Mouse (Mus musculus) hindbrain, postnatal 0 days (tissue): ENCODE measurements around the gene Spon1. TPM values are rescaled to one million over a fixed set of nuclear protein-coding genes. Genes with fewer than 3 reads are reported as not detected.

Experiments used
- ATAC-seq: fragments of 200-750 bp; cut with Nextera tagmentation; 2 replicates; pipeline ENCODE4 v1.8.0; 2017; ENCODE audit warnings: mild to moderate bottlenecking, moderate TSS enrichment, moderate library complexity
- DNase-seq: peaks from one replicate; pipeline ENCODE4 v3.0.0-alpha.2; 2015; ENCODE audit warnings: low spot score
- H3K27ac ChIP-seq: fragments of 300-500 bp; sonication (generic); 2 replicates; pipeline ENCODE4 v1.5.1; 2014; ENCODE audit warnings: mild to moderate bottlenecking
- H3K27me3 ChIP-seq: fragments of 300-500 bp; sonication (generic); 2 replicates; pipeline ENCODE4 v1.6.1; 2014; ENCODE audit warnings: low read length, mixed read lengths; ENCODE audit not compliant: insufficient read depth
- H3K36me3 ChIP-seq: fragments of 300-500 bp; sonication (generic); 2 replicates; pipeline ENCODE4 v1.6.1; 2014; ENCODE audit warnings: low read length, mixed read lengths; ENCODE audit not compliant: insufficient read depth
- H3K4me1 ChIP-seq: fragments of 300-500 bp; sonication (generic); 2 replicates; pipeline ENCODE4 v1.6.1; 2014; ENCODE audit warnings: antibody characterized with exemption, low read length, mixed read lengths; ENCODE audit not compliant: insufficient read depth
- H3K4me2 ChIP-seq: fragments of 300-500 bp; sonication (generic); 2 replicates; pipeline ENCODE4 v1.6.1; 2014; ENCODE audit warnings: low read depth, mild to moderate bottlenecking, low read length, moderate library complexity, mixed read lengths
- H3K4me3 ChIP-seq: fragments of 300-500 bp; sonication (generic); 2 replicates; pipeline ENCODE4 v1.5.1; 2014; ENCODE audit warnings: low read length
- H3K9ac ChIP-seq: fragments of 300-500 bp; sonication (generic); replicated peaks from 2 replicates; pipeline ENCODE4 v1.6.1; 2014; ENCODE audit warnings: mild to moderate bottlenecking, low read length, moderate library complexity, mixed read lengths
- H3K9me3 ChIP-seq: fragments of 300-500 bp; sonication (generic); 2 replicates; pipeline ENCODE4 v1.6.1; 2016; ENCODE audit warnings: low read length, mixed read lengths
- CTCF ChIP-seq: IDR thresholded peaks from 2 replicates; pipeline ENCODE4 v1.5.1; 2016; ENCODE audit warnings: antibody characterized with exemption, control low read depth, low read depth
- WGBS: fragments of 180-500 bp; shearing (Covaris S2); extraction: QIAGEN DNeasy Blood & Tissue Kit; methylation state at CpG from one replicate; pipeline ENCODE4 v1.1.7; 2014; 5-methylcytosine and 5-hydroxymethylcytosine counted together
- polyA plus RNA-seq: library from polyadenylated mRNA; unstranded; fragments of >200 nt; fragmentation: Nextera tagmentation; extraction: Ambion mirVana; gene quantifications from 2 replicates; pipeline ENCODE4 v1.2.1, GENCODE M21; 2015
- total RNA-seq: library from RNA; depleted of rRNA; stranded (reverse); fragments of >200 nt; gene quantifications from 2 replicates; pipeline ENCODE4 v1.2.3, GENCODE M21; 2014

The Spon1 gene
- total and polyA plus RNA-seq, 2 experiments from 2014 or later, result 43.8 to 50.3 TPM

DNA sequence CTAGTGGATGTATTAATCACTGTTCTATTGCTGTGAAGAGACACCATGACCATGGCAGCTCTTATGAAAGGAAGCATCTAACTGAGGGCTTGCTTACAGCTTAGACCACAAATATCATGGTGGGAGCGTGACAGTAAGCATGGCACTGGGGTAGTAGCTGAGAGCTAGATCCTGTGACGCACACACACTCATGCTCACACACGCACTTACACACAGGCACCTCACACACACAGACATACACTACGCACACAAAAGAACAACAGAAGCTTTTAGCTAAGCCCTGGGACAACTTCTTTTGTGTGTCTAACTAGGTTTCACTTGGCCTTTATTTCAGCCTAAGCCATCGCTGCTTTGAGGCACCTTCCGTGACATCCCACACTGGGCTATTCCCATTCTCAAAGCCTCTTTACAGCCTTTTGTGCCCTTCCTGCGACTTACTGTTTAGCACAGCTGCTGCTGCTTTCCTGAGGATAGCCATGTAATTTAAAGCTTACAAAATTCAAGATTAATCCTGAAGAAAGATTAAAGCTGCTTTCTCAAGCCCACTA, 138.6 kb downstream of the Spon1 start:
- no peak for DNase-seq
- Histone ChIP-seq H3K9me3 (no peaks in the 10 kb centered on the region), H3K27me3 (no peaks in the 10 kb centered on the region), H3K4me3 (no peak overlapping the region), H3K36me3 (no peaks in the 10 kb centered on the region), H3K4me2 (no peak overlapping the region), H3K27ac (no peak overlapping the region), H3K4me1 (peaks cover 9% of the 10 kb centered on the region), H3K9ac (no peak overlapping the region)
- TF ChIP-seq CTCF, result no peak
- no peak for ATAC-seq
- WGBS, result 66% methylated on average over 7 of the region's 7 CpGs

GRCm38 (mm10) chr7:113909161-113909825, 143.5 kb downstream of the Spon1 start:
- Histone ChIP-seq H3K4me1 (peaks cover 4% of the 10 kb centered on the region; the same call in 1 of the 2 replicates), H3K4me3 (no peak overlapping the region), H3K4me2 (no peak overlapping the region), H3K27ac (no peak overlapping the region; the same call in 1 of the 2 replicates), H3K9me3 (no peaks in the 10 kb centered on the region), H3K27me3 (no peaks in the 10 kb centered on the region), H3K9ac (no peak overlapping the region), H3K36me3 (no peaks in the 10 kb centered on the region)
- DNase-seq (peak; percentile 31), ATAC-seq (0 out of 2 replicates have a peak, but pooled peaks have one; percentile 29)
- WGBS, result 23% methylated on average over 12 of the region's 12 CpGs
- TF ChIP-seq CTCF, result no peak

- no peaks in the 10 kb centered on the region for H3K27me3 ChIP-seq
- no peaks in the 10 kb centered on the region for H3K9me3 ChIP-seq
- no peaks in the 10 kb centered on the region for H3K36me3 ChIP-seq
- no peak for ATAC-seq
- no peak overlapping the region for H3K27ac ChIP-seq
- H3K4me2 ChIP-seq, result no peak overlapping the region
- no peak overlapping the region for H3K9ac ChIP-seq
- peaks cover 4% of the 10 kb centered on the region; the same call in 1 of the 2 replicates for H3K4me1 ChIP-seq
- DNase-seq, result no peak
- no peak overlapping the region for H3K4me3 ChIP-seq
- TF ChIP-seq CTCF, result no peak
- WGBS, result 88% methylated on average over 7 of the region's 7 CpGs
Measured at GRCm38 (mm10) chr7:113910856-113911255, 145.1 kb downstream of the Spon1 start.

GRCm38 (mm10) chr7:113915936-113916335, 150.1 kb downstream of the Spon1 start:
- Histone ChIP-seq H3K27me3 (no peaks in the 10 kb centered on the region), H3K27ac (no peak overlapping the region), H3K9ac (no peak overlapping the region), H3K36me3 (no peaks in the 10 kb centered on the region), H3K4me1 (0 out of 2 replicates have a peak, but pooled peaks cover 3% of the 10 kb centered on the region), H3K4me2 (no peak overlapping the region), H3K9me3 (0 out of 2 replicates have a peak, but pooled peaks cover 5% of the 10 kb centered on the region), H3K4me3 (no peak overlapping the region)
- ATAC-seq, result no peak
- WGBS, result 71% methylated on average over 4 of the region's 4 CpGs
- no peak for TF ChIP-seq CTCF
- no peak for DNase-seq

DNA sequence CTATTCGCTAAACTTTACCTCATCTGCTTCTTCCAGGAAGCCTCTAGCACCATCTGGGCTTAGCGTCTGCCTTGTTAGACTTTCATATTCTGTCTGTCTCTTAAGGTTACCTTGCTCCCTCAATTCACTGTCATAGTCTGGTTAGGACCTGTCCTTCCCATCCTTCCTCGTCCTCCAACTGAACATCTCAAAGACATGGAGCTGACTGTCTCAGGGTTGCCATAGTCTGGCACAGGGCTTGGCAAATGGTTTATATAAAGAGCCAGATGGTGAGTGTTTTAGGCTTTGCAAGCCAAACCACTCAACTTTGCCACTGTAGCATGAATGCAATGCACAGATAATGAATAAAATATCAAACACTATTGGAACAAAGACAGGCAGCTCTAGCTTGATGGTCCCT, 153.1 kb downstream of the Spon1 start:
- no peaks in the 10 kb centered on the region for H3K36me3 ChIP-seq
- no peak overlapping the region for H3K9ac ChIP-seq
- H3K27ac ChIP-seq, result peak overlapping the region; percentile 32; the same call in 1 of the 2 replicates
- no peak for ATAC-seq
- TF ChIP-seq CTCF, result no peak
- H3K9me3 ChIP-seq, result 0 out of 2 replicates have a peak, but pooled peaks cover 5% of the 10 kb centered on the region
- H3K27me3 ChIP-seq, result no peaks in the 10 kb centered on the region
- no peak for DNase-seq
- H3K4me3 ChIP-seq, result no peak overlapping the region
- no peak overlapping the region for H3K4me2 ChIP-seq
- WGBS, result 75% methylated on average over 3 of the region's 3 CpGs
- 0 out of 2 replicates have a peak, but pooled peaks cover 3% of the 10 kb centered on the region for H3K4me1 ChIP-seq

GRCm38 (mm10) chr7:113919505-113919904, 153.7 kb downstream of the Spon1 start:
- no peaks in the 10 kb centered on the region for H3K27me3 ChIP-seq
- ATAC-seq (no peak), DNase-seq (peak; percentile 12)
- 66% methylated on average over 4 of the region's 4 CpGs for WGBS
- H3K4me1 ChIP-seq, result 0 out of 2 replicates have a peak, but pooled peaks cover 3% of the 10 kb centered on the region
- no peak for TF ChIP-seq CTCF
- H3K4me2 ChIP-seq, result no peak overlapping the region
- no peak overlapping the region for H3K4me3 ChIP-seq
- H3K27ac ChIP-seq, result 0 out of 2 replicates have a peak overlapping the region, but pooled peaks have one; percentile 32
- H3K36me3 ChIP-seq, result no peaks in the 10 kb centered on the region
- H3K9me3 ChIP-seq, result 0 out of 2 replicates have a peak, but pooled peaks cover 5% of the 10 kb centered on the region
- no peak overlapping the region for H3K9ac ChIP-seq

DNA sequence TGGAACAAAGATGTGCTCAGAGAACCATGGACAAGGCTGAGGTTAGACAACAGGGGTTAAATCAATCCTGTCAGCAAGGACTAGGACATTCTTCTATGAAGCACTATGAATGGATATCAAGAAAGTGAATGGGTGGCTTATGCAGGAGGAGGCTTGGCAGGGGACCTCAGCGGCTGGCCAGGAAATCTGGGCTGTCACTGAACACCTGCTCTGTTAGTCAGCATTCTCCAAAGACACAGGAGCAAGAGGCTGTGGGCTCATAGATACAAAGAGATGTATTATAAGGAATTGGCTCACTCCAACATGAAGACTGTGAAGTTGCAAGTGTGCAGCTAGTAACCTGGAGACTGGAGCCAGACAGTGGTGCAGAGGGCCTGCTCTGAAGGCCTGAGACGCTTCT, 154.3 kb downstream of the Spon1 start:
- peak; percentile 12 for DNase-seq
- ATAC-seq, result peak; percentile 40; the same call in 1 of the 2 replicates
- no peak for TF ChIP-seq CTCF

More for the DNA sequence above, 154.3 kb downstream of the Spon1 start:
- Histone ChIP-seq H3K9ac (no peak overlapping the region), H3K36me3 (no peaks in the 10 kb centered on the region), H3K27me3 (no peaks in the 10 kb centered on the region), H3K27ac (no peak overlapping the region), H3K4me2 (no peak overlapping the region), H3K4me1 (0 out of 2 replicates have a peak, but pooled peaks cover 3% of the 10 kb centered on the region), H3K4me3 (no peak overlapping the region), H3K9me3 (0 out of 2 replicates have a peak, but pooled peaks cover 5% of the 10 kb centered on the region)
- WGBS, result 63% methylated on average over 2 of the region's 2 CpGs
